Mouse (Mus musculus) liver, adult 2 months (tissue): Measurements from ENCODE around the gene Dennd1c. TPM values are rescaled to one million over a fixed set of nuclear protein-coding genes. Genes with fewer than 3 reads are reported as not detected.

ENCODE experiments used
- DNase-seq: peaks from one replicate; pipeline ENCODE4 v3.0.0-alpha.2; 2011; ENCODE audit warnings: low read depth, low spot score; ENCODE audit errors: extremely low read depth
- H3K27ac ChIP-seq: fragments of 200-500 bp; replicated peaks from 2 replicates; pipeline ENCODE4 v1.5.1; 2012; ENCODE audit warnings: low read depth, mild to moderate bottlenecking, control low read depth, inconsistent platforms, low read length; ENCODE audit not compliant: insufficient read depth
- H3K27me3 ChIP-seq: fragments of 200-500 bp; 2 replicates; pipeline ENCODE4 v1.6.1; 2012; ENCODE audit warnings: mild to moderate bottlenecking, moderate library complexity, low read length, inconsistent platforms; ENCODE audit not compliant: control insufficient read depth, insufficient read depth
- H3K36me3 ChIP-seq: fragments of 200-500 bp; 2 replicates; pipeline ENCODE4 v1.6.1; 2012; ENCODE audit warnings: low read length, inconsistent platforms; ENCODE audit not compliant: control insufficient read depth, insufficient read depth
- H3K4me1 ChIP-seq: fragments of 200-500 bp; 2 replicates; pipeline ENCODE4 v1.6.1; 2011; ENCODE audit warnings: low read length; ENCODE audit not compliant: control insufficient read depth, insufficient read depth
- H3K4me3 ChIP-seq: fragments of 200-500 bp; 2 replicates; pipeline ENCODE4 v1.5.1; 2011; ENCODE audit warnings: low read depth, mild to moderate bottlenecking, control low read depth, low read length, moderate library complexity; ENCODE audit not compliant: insufficient read depth
- H3K79me2 ChIP-seq: fragments of 200-500 bp; 2 replicates; pipeline ENCODE4 v1.6.1; 2012; ENCODE audit warnings: inconsistent platforms, mild to moderate bottlenecking, low read length, moderate library complexity; ENCODE audit not compliant: control insufficient read depth, insufficient read depth
- H3K9ac ChIP-seq: fragments of 200-500 bp; 2 replicates; pipeline ENCODE4 v1.6.1; 2012; ENCODE audit warnings: low read depth, mild to moderate bottlenecking, control low read depth, inconsistent platforms, low read length
- CTCF ChIP-seq: fragments of 200-500 bp; IDR thresholded peaks from 2 replicates; pipeline ENCODE4 v1.5.1; 2011; ENCODE audit warnings: low read depth, low read length, control low read depth
- POLR2A ChIP-seq: fragments of 200-500 bp; IDR thresholded peaks from 2 replicates; pipeline ENCODE4 v1.6.1; 2011; ENCODE audit warnings: low read length, control low read depth; ENCODE audit not compliant: insufficient read depth; ENCODE audit errors: extremely low read depth
- WGBS: fragments of 180-500 bp; shearing (Covaris S2); methylation state at CpG from one replicate; pipeline ENCODE4 v1.1.7; 2018; 5-methylcytosine and 5-hydroxymethylcytosine counted together
- polyA plus RNA-seq: library from polyadenylated mRNA; depleted of rRNA; stranded (reverse); fragments of >200 nt; gene quantifications from 2 replicates; pipeline ENCODE4 v1.2.3, GENCODE M21; 2012
- total RNA-seq: library from RNA; depleted of rRNA; stranded (reverse); fragments of >200 nt; gene quantifications from 2 replicates; pipeline ENCODE4 v1.2.3, GENCODE M21; 2014

The Dennd1c gene
- total and polyA plus RNA-seq, 2 experiments, result 0.92 to 1.6 TPM

DNA sequence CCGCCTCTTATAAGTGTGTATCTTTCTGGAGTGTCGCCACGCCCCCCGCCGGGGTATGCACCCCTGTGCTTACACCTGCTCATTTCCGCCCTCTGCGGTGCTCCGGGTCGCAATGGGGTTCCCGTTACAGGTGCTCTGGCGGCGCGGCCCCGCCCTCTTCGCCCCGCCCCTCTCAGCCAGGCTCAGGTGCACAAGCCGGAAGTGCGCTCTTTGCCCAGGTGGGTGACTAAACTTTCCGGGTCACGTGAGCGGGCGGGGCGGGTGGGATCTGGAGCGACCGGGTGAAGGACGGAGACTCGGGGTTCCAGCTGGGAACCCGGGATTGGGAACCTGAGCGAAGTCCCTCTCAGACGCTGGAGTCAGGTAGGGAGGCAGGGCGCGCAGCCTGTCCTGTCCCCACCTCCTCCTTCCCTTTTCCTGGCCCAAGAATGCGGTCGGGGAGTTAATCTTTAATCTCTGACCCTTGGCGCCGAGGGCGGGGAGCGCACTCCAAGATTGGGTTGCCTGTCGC, 16.2 kb downstream of the Dennd1c start:
- TF ChIP-seq POLR2A, result 0 out of 2 replicates have a peak, but pooled peaks have one; percentile 19
- TF ChIP-seq CTCF, result no peak
- Histone ChIP-seq H3K4me3 (peak overlapping the region; percentile 78), H3K4me1 (peaks cover 14% of the 10 kb centered on the region), H3K27ac (peak overlapping the region; percentile 80), H3K9ac (peak overlapping the region; percentile 83), H3K36me3 (no peaks in the 10 kb centered on the region; the same call in 1 of the 2 replicates), H3K27me3 (no peaks in the 10 kb centered on the region), H3K79me2 (peaks cover 4% of the 10 kb centered on the region; the same call in 1 of the 2 replicates)
- DNase-seq, result peak; percentile 74
- under 1% methylated on average over 39 of the region's 39 CpGs for WGBS

- 51% methylated on average over 10 of the region's 10 CpGs for WGBS
- Histone ChIP-seq H3K27me3 (no peaks in the 10 kb centered on the region), H3K36me3 (no peaks in the 10 kb centered on the region; the same call in 1 of the 2 replicates), H3K27ac (no peak overlapping the region), H3K4me1 (peaks cover 17% of the 10 kb centered on the region), H3K9ac (no peak overlapping the region), H3K4me3 (no peak overlapping the region), H3K79me2 (peaks cover 4% of the 10 kb centered on the region; the same call in 1 of the 2 replicates)
- DNase-seq, result no peak
- TF ChIP-seq POLR2A, result no peak
- TF ChIP-seq CTCF, result no peak
These were observed 17.2 kb downstream of the Dennd1c start for GRCm38 (mm10) chr17:57061069-57061468.

GRCm38 (mm10) chr17:57060231-57060801, 18.0 kb downstream of the Dennd1c start:
- TF ChIP-seq POLR2A, result no peak
- peak; percentile 83 for TF ChIP-seq CTCF
- Histone ChIP-seq H3K4me3 (peak overlapping the region; percentile 92), H3K27ac (peak overlapping the region; percentile 46), H3K4me1 (peaks cover 21% of the 10 kb centered on the region), H3K9ac (peak overlapping the region; percentile 19; the same call in 1 of the 2 replicates), H3K36me3 (no peaks in the 10 kb centered on the region; the same call in 1 of the 2 replicates), H3K79me2 (peaks cover 4% of the 10 kb centered on the region; the same call in 1 of the 2 replicates), H3K27me3 (no peaks in the 10 kb centered on the region)
- WGBS, result under 1% methylated on average over 44 of the region's 44 CpGs
- DNase-seq, result peak; percentile 95

- Histone ChIP-seq H3K36me3 (peaks cover 2% of the 10 kb centered on the region), H3K27ac (peak within 1 kb of the TSS; percentile 93), H3K9ac (peak within 1 kb of the TSS; percentile 97), H3K79me2 (peaks cover 4% of the 10 kb centered on the region; the same call in 1 of the 2 replicates), H3K4me1 (peaks cover 21% of the 10 kb centered on the region), H3K4me3 (peak within 1 kb of the TSS; percentile 92), H3K27me3 (no peaks in the 10 kb centered on the region)
- TF ChIP-seq CTCF (no peak), POLR2A (0 out of 2 replicates have a peak, but pooled peaks have one; percentile 28)
- WGBS, result under 1% methylated on average over 45 of the region's 45 CpGs
- no peak for DNase-seq
These were observed 18.8 kb downstream of the Dennd1c start, which contains the start of gene Slc25a23 for GRCm38 (mm10) chr17:57059486-57059977. Gene Slc25a23 (minus strand): TSS chr17:57059863.

DNA sequence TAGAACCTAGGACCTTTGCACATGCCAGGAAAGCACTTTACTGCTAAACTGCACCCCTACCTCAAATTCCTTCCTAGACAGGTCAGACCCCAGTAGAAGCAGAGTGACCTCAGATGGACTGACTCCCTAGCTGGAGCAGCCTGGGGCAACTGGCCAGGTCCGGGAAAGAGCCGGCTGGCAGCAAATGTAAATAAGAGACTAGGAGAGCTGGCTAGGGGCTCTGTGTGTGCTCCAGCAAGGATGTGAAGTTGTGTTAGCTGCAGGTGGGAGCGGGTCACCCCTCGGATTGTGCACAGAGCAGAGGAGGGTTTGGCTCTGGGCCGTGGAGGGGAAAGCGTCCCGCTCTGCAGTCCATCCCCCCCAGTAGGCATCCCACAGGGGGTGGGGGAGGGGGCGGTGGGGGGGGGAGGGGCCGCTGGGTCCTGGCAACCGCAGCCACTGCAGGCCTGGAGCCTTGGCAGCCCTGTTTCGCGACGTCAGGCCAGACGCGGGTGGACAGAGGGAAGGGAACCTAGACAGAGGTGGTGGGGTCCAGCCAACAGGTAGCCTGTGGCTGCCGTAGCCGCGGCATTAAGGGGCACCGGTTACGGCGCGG, 19.3 kb downstream of the Dennd1c start, which contains the start of gene Crb3:
Gene Crb3, plus strand, starts transcription at position 215 of the 595 bp plus-strand sequence.
- Histone ChIP-seq H3K79me2 (peaks cover 4% of the 10 kb centered on the region; the same call in 1 of the 2 replicates), H3K4me1 (peaks cover 21% of the 10 kb centered on the region), H3K27ac (peak within 1 kb of the TSS; percentile 93), H3K36me3 (peaks cover 8% of the 10 kb centered on the region), H3K27me3 (no peaks in the 10 kb centered on the region), H3K9ac (peak within 1 kb of the TSS; percentile 97), H3K4me3 (peak within 1 kb of the TSS; percentile 92)
- 3% methylated on average over 14 of the region's 22 CpGs for WGBS
- TF ChIP-seq CTCF, result no peak
- 0 out of 2 replicates have a peak, but pooled peaks have one; percentile 43 for TF ChIP-seq POLR2A
- peak; percentile 80 for DNase-seq
